Mouse (Mus musculus) heart, postnatal 0 days (tissue): ENCODE data around the gene Igf1r.

Source experiments
- CTCF ChIP-seq: IDR thresholded peaks from 2 replicates; pipeline ENCODE4 v1.5.1; 2016; ENCODE audit warnings: antibody characterized with exemption, control low read depth, low read depth
- EP300 ChIP-seq: IDR thresholded peaks from 2 replicates; pipeline ENCODE4 v1.6.1; 2016; ENCODE audit warnings: antibody characterized with exemption, low read depth

DNA sequence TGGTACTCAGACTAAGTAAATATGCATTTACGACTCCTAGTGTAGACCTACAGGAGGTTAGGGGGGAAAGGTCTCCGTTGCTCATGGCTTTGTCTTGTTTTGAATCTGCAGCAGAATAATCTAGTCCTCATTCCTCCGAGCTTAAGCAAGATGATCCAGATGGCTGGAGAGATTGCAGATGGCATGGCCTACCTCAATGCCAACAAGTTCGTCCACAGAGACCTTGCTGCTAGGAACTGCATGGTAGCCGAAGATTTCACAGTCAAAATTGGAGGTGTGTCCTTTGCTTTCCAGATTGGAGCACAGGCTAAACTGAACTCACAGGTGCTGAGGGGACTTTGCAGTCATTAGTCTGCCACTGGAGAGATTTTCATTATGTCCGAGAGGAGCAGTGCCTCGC lies 259.3 kb downstream of the Igf1r start:
- TF ChIP-seq CTCF (no peak), EP300 (no peak)
